Mouse (Mus musculus): ENCODE results near the gene Tbc1d14.
A peak's percentile ranks its signal among the peaks of the same experiment; 100 is the strongest.

Tbc1d14 gene

GRCm38 (mm10) chr5:36553056-36553606 is 39.9 kb downstream of the Tbc1d14 start:
- DNase-seq: no peak

- DNase-seq: no peak
These were observed 40.7 kb downstream of the Tbc1d14 start for GRCm38 (mm10) chr5:36552391-36552790.

- DNase-seq: no peak
These were observed 43.8 kb downstream of the Tbc1d14 start for GRCm38 (mm10) chr5:36549243-36549642.

GRCm38 (mm10) chr5:36544765-36545164 is 48.3 kb downstream of the Tbc1d14 start:
- DNase-seq: no peak

GRCm38 (mm10) chr5:36540928-36541327 is 52.1 kb downstream of the Tbc1d14 start:
- peak; percentile 47 for DNase-seq

GRCm38 (mm10) chr5:36538576-36539187 is 54.4 kb downstream of the Tbc1d14 start:
- DNase-seq: peak; percentile 73

- no peak for DNase-seq
These were observed 56.7 kb downstream of the Tbc1d14 start for GRCm38 (mm10) chr5:36536424-36536823.

DNA sequence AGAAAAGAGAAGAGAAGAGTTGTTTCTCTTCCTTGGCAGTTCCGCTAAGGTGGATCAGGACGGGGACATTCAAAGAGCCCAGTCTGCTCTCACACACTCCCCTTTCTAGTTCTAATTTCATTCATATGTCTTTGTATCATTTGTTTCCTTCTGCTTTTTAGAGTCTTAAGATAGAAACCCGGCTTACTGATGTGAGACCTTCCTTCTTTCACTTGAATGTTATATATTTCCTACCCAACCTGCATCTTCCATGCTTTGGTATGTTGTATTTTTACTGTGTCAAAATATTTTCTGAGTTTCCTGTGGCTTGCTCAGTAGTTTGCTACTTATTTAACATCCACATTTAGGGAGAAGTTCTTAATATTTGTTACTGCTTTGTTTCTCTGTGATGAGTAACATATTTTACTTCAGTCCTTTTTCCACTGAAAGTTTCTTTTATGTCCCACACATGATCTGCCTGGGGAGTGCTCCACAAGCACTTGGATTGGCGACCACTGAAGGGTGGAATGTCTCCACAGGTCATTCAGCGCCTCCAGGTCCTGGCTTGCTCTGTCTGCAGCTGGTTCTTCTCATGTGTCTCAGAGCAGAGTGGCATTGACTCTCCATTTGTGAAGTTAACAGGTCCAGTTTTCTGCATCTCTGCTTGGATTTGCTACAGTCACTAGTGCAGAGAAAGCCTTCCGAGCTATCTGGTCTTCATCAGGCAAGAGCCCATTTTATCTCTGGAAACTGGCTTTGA is 57.5 kb downstream of the Tbc1d14 start:
- no peak for DNase-seq

DNA sequence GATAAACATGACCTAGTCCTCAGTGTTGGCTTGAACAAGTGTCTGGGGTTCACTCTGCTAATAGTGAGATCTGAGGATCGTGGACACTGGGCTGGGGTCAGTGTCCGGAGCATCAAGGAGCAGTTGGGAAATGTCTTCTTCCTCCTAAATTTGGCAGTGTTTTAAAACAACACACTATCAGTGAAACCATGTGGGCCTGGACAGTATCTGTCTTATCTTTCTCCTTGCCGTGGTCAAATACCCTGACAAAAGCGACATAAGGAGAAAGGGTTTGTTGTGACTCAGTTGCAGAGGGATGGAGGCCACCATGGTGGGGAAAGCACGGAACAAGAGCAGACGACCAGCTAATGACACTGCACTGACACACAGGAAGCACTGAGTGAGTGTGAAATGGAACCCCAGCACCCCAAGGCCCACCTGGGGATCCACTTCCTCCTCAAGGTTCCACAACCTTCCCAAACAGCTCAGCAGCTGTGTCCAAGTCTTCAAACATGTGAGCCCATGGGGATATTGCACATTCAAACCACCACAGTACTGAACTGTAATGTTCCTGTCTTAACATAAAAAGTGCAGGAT is 58.5 kb downstream of the Tbc1d14 start:
- no peak for DNase-seq

DNA sequence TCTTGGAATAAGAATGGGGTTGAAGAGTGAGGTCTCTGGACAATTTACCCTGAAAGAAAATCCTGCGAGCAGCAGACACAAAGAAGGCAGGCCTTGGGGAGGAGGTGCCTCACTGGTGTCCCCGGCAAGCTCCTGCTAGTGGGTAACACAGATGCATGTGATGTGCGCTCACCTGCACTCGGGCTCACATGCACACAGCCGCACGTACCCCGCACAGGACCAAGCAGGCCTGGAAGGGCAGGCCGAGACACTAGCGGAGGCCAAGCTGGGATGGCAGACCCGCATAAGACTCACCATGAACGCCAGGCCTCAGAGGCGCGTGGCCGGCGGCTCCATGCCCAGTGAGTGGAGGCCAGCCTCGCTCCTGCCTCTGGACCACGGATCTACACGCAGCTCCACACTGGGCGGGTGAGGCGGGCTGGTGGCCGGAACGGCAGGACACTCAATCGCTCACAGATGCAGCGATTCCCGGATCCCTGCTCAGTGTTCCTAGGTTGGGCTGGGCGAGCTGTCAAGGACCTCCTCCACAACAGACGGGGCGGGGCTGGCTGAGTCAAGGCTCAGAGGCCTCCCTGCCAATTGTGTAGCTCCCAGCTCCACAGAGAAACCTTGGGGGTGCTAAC is 62.8 kb downstream of the Tbc1d14 start:
- peak; percentile 97 for DNase-seq

DNA sequence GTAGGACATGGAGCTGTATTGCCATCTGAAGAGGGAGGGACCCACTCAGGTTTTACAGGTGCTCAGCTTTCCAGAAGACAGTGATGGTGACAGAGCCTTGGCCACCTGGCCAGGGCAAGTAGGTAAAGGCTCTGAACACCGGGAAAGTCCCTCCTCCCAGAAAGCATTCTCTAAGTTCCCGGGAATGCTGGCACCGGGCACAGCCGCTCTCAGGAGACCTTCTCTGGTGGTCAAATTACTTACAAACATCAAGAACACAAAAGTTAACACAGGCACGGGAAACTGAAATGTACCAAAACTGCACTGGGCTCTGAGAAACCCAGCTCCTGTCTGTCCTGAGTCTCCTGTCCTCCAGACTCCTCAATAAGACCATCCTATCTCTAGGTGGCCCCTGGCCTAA is 63.4 kb downstream of the Tbc1d14 start:
- DNase-seq: no peak

- no peak for DNase-seq
These were observed 66.2 kb downstream of the Tbc1d14 start for GRCm38 (mm10) chr5:36526921-36527320.

DNA sequence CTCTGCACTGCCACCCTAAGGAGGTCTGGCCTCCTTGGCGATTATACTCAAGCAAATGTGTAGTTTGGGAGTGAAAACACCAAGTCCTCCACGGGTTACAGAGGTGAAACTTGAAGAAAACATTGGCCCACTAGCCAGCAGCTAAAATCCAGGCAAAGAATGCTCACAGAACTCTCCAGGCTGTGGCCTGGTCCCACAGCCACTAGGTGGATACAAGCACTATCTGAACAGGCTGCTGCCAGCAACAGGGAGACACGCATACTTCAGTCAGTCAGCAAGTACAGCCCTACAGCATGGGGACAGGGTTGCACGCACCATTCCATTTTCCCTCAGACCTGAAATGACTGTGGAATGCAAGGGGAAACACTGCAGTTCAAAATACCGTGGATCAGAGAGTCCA is 66.8 kb downstream of the Tbc1d14 start:
- DNase-seq: peak; percentile 29

GRCm38 (mm10) chr5:36525216-36525615 is 67.9 kb downstream of the Tbc1d14 start:
- no peak for DNase-seq

DNA sequence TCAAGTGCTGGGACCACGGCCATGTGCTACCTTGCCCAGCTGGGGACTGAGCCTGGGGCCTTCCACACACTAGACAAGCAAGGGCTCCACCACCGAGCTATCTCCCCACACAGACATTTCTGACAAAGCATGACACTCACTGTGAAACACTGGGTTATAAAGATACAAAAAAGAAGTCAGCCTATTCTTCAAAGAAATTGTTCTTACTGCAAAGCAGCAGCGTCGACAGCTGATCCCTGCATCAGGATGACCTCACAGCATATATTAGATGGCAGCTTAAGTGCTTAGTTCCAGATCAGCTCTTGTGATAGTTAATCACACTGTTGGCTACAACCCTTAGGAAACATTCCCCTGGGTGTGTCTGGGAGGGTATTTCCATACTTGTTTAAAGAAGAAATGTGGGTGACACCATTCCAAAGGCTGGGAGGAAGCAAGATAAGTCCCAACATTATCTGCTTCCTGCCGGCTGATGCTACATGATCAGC is 69.8 kb downstream of the Tbc1d14 start:
- no peak for DNase-seq

DNA sequence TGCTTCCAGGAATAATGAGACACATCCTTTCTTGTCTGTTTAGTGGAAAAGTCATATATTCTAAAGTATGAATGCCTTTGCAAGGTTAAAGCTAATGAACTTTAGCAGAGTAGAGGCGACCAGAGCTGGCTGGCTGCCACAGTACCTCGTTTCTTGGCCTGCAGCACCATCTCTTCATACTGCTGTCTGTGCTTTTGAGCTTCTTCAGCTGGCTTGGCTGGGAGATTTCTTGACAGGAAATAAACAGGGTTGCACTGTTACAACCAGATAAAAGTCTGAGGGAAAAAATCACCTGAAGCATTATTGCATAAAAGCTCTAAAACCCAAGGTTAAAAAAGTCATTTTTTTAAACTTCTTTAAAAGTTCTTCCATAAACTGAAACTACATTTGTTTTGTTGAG is 70.3 kb downstream of the Tbc1d14 start:
- peak; percentile 82 for DNase-seq

GRCm38 (mm10) chr5:36519751-36520150 is 73.3 kb downstream of the Tbc1d14 start:
- no peak for DNase-seq

- DNase-seq: no peak
These were observed 75.5 kb downstream of the Tbc1d14 start for GRCm38 (mm10) chr5:36517596-36517995.

GRCm38 (mm10) chr5:36515558-36515957 is 77.5 kb downstream of the Tbc1d14 start:
- DNase-seq: no peak

DNA sequence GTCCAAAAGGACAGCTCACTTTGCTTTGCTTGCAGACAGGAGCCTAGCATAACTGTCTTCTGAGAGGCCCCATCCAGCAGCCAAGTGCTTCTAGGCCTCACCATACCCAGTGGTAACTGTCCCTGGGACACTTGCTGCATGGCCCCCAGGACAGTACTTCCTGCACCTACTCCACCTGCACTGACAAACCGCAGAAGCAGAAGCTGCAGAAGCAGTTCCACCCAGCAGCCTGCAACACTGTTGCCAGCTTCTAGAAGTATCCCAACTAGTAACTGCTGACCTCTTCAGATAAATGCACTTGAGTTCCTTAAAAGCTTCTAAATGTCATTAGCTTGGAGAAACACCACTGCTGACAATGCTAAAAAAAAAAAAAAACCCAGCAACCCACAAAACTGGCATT is 78.0 kb downstream of the Tbc1d14 start:
- no peak for DNase-seq

DNA sequence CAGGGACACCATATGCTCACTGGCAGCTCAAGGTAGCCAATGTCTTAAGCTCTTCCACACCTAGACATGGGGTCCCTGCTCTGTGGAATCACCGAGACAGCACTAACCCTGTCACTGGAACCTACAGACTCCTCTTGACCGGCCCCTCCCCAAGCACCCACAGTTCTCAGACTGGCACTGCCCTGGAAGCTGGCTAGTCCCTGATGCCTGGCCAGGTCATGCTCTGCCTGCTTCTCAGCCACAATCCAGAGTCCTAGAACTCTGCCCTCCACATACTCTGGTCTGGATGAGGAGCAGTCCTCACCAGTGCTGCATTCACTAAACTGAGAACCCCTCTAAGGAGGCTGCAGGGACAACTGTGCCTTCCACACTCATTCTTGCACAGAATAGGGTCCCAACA is 82.1 kb downstream of the Tbc1d14 start:
- DNase-seq: peak; percentile 29

- peak; percentile 37 for DNase-seq
These were observed 84.7 kb downstream of the Tbc1d14 start for GRCm38 (mm10) chr5:36508351-36508750.

DNA sequence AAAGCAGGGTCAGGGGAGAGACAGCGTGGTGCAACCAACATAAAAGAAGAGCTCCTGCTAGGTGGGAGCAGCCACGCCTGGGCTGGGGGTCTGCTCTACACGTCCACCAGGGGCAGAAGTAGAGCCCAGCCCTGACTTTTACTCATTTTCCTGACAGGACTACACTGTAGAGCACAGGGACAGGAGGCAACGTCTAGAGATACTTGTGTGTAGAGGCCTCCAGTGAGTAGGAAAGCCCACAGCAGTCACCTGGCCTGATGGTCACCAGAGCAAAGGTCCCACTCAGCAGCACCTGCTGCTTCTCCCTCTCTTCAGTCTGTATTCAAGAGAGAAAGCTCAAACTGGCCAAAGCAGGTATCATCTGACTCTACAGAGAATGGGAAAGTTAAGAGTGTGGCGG is 87.4 kb downstream of the Tbc1d14 start:
- no peak for DNase-seq

Data from kidney, postnatal 14 days (tissue).